Mouse (Mus musculus) granulocyte monocyte progenitor cell, adult 5-6 weeks (primary cell): Measurements from ENCODE around the gene Rmdn2. TPM values are rescaled to one million over a fixed set of nuclear protein-coding genes. Genes with fewer than 3 reads are reported as not detected.

Source experiments
- ATAC-seq: replicated peaks from 2 replicates; pipeline ENCODE4 v1.8.0; 2016; ENCODE audit warnings: mild to moderate bottlenecking, moderate TSS enrichment, inconsistent platforms; ENCODE audit not compliant: poor library complexity, severe bottlenecking
- total RNA-seq, 2 experiments: library from RNA; stranded (forward) in 1 of 2; stranded (reverse) in 1 of 2; fragments of 200-712, 200-1000 nt in 1 of 2; fragments of >200 nt in 1 of 2; fragmentation: Nextera tagmentation in 1 of 2; gene quantifications; 2 replicates each; pipeline ENCODE4 v1.2.3; 2014 to 2017

The Rmdn2 gene
- total RNA-seq, 2 experiments from 2014 or later = 0.95 to 4.2 TPM

DNA sequence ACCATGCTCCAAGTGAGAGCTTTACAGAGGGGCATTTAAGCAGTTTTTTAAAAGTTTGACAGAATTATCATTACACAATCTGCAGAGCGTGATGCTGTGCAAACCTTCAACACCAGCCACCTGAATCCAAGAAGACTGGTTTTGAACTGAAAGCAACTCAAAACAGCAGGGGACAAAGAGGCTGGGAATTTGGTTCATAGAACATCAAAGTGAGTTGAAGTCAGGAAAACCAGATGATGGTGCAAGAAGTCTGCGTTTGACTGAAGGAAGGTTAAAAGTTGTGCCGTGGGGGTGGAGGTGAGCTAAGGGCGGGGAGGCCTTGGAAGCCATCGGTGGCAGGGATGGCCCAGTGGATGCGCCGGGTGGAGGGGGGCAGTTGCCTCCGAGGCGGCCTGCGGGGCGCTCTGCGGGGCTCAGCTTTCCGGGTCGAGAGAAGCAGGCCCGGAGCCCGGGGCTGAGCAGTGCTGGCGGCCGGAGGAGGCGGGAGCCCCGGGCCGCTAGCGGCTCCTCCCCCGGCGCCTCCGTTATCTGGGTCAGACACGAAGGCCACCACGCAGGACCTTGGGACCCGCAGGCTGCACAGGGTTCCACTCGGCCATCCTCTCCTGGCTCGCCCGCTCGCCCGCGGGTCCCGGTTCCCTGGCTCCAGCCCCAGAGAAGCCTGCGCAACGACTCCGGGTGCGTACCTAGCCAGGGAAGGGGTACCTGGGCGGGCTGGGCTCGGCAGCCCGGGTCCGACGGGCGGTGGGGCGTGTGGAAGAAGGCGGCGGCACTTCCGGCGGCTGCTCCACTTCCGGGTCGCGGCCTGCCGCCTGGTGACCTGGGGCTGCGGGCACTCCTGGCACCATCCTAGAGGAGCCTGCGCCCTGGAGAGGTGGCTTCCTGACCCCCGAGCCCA is 3.3 kb downstream of the Rmdn2 start:
- ATAC-seq = peak; percentile 86

DNA sequence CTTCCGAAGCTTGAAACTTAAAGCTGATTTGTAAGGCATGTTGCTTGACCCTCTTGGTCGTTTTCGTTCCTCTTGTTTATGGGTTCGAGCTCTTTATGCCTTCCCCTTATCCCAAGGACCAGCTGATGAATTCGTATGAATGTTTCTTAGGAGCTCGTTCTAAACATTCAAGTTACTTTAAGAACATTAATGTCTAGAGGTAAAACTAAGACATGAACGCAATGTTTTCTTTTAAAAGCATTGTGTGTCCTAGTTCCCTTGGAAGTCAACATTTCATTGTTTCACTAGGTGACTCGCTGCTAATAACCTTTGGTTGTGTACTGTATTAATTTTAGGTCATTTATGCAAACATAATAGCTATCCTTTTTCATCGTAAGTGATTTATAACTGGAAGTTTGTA is 4.2 kb downstream of the Rmdn2 start:
- ATAC-seq = no peak

DNA sequence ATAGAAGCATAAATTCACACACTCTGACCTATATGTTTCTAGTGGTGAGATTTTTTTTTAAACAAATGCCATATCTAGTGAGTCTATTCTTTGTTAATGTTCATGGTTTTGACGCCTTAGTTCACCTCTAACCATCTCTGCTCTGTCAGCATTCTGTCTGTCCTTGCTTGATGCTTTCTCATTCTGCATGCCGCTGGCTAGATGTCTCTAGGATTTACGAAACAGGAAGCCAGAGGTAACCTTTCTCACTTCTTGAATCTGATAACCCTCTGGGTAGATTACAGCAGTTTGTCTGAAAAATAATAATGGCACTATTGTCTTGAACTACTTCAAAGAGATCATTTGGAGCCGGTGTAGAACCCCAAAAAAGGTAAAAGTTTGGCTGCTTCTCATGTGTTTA is 5.0 kb downstream of the Rmdn2 start:
- ATAC-seq = peak; percentile 45; the same call in 1 of the 2 replicates

DNA sequence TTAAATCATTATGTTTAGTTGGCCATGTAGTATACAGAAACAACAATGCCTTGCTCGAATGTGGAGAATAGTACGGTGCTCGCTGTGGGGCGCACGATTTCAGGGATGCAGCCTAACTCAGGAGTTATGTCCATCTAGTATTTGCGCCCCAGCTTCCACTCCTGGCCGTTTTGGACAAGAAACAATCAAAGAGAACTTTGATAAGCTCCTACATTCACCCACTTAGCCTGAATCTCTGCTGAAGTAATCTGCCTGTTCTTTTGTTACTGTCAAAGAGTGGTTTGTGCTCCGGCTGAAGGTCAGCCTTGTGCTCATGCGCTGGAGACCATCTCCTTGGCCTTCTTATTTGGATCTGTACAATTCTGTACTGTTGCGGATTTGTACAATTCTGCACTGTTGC is 6.8 kb downstream of the Rmdn2 start:
- no peak for ATAC-seq

DNA sequence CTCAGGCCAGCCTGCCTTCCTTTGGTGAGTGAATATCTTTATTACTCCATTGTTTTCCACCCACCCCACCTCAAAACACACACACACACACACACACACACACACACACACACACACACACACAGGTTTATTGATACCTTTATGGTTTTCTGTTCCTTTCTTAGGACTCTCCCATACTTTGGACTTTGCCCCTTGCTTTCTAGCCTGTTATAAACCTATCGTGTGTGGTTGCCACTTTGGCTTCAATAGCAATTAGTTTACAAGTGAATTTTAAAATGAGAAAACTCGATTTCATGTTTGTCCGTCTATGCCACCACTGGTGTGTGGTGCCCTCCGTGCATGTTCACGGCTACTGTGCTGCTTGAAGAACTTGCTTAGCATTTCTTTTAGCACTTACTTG is 7.3 kb downstream of the Rmdn2 start:
- no peak for ATAC-seq

DNA sequence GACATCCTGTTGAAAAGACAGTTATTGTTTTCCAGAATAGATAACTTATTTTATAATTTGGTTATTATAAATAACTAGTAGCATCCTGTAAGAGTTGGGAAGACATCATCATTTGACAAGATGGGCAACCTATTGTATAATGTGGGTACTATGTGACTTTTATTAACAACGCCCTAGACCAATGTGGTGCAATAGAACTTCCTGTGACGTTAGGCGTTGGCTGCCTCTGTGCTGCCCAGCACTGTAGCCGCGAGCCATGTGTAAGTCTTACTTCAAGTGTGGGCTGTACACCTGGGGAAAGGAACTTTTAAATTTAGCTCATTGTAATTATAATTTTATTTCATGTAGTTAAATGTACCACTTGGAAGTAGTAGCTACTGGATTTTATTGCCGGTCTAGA is 10.4 kb downstream of the Rmdn2 start:
- ATAC-seq = peak; percentile 90

DNA sequence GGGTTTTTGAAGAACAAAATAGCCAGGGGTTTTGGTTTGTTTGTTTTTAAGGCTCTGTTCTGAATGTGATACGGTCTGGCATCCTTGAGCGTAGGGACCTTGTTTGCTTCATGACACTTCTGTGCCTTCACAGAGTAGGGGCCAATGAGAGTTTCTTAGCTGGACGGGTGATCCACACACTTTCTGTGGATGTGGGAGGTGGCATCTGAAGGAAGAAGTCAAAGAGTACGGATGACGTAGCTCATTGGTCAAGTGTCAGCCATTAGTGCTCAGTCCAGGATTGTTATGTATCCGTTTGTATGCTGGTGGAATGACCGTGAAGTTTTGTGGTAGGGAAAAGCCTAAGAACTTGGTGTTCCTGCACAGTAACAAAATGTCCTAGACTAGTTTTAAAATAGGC is 10.9 kb downstream of the Rmdn2 start:
- ATAC-seq = no peak

DNA sequence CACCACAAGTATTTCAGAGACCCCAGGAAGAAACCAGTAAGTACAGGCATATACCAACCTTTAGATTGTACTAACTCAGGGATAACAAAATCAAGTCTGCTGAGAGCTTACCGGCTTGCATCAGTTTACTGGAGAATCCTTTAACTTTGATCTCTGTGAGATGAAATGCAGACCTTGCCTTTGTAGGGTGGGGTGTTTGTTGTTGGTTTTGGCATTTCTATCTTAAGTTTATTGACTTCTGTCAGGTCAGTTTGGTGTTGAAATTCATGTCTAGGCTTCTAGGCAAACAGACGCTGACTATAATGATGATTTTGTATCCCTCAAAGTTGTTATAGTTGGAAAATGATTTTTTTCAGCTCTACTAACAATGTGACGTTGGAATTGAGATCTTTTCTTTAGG is 12.2 kb downstream of the Rmdn2 start:
- ATAC-seq = no peak

DNA sequence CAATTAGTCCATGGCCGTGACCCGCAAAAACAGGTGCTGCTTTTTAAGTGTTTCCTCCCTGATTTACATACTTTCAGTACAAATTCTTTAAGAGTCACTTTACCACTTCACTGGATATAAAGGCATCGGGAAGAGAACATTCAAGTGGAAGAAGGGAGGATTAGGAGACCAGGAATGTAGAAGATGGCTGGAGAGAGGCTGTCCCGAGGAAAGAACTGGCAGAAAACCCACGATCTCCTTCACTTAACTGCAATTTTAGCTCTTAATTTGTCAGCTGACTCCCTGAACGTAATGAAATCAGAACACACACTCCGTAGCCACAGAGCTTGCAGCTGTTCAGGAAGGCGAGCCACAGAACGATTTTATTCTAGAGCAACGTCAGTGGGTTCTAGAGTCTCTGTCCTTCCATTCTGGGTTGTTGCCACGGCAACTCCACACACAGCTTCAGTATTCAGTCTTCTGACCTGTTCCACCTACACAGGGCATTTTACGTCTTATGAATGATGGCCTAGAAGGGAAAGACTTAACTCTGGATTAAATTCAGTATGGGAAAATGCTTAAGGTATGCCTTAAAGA is 14.7 kb downstream of the Rmdn2 start:
- ATAC-seq = no peak

DNA sequence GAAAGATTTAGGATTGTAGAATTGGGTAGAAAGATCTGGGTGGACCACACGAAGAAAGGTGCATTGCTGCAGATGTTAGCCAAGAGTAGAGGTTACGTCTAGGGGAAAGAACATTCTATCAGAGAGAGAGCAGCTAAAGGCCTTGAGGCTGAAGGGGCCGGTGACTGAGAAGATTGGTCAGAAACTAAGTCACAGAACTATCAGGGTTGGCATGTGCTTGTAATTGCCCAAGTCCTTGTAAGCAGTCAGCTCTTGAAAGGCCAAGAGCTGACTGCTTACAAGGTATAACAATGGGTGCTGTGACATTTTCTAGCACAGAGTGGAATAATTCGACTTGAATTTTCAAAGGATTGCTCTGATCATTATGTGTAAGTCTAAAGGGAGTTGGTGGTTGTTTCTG is 38.2 kb downstream of the Rmdn2 start:
- ATAC-seq = no peak

DNA sequence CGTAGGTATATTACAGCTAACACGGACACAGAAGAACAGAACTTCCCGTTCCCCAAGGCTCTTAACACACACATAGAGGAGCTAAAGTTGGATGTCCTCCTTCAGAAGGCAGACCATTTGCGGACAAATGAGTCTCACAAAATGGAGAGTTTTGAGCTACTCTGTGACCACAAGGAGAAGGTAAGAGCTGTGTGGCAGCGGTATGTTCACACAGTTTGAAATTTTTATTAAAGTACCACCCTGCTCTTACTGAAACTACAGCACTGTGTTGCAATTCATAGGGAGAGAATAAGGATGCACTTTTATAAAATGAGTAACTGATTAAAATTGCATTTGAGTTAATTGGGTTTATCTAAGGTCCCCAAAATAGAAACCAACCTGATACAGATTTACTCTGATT is 38.6 kb downstream of the Rmdn2 start:
- no peak for ATAC-seq

DNA sequence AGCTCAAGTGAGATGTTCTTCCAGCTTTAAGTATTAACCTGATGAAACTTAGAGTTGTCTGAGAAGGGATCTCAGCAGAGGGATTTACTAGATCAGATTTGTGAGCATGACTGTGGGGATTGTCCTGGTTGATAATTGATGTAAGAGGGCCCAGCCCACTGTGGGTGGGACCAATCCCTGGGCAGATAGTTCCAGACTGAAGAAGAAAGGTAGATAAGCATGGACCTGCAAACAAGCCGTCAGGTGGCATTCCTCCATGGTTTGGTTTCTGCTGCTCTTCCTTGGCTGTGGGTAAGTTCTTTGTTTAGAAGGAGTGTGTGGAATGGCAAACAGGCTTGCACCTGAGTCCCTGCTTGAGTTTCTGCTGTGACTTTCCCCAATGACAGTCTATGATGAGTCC is 41.5 kb downstream of the Rmdn2 start:
- no peak for ATAC-seq

DNA sequence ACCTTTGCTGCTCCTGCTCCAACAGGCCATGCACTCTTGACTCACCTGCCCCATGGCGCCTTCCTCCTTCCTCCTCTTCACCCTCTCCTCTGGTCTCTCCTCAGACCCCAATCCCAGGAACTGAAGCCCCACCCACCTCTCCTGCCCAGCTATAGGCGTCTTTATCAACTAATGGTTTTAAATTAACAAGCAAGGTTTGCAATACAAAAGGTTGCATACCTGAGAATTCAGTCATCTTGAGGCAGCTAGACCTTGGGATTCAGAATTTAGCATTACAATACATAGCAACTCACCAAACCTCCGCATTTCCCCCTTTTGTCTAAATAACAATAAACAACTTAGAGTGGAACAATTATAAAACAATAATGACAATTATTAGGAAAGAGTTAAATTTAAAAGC is 42.5 kb downstream of the Rmdn2 start:
- ATAC-seq = no peak

DNA sequence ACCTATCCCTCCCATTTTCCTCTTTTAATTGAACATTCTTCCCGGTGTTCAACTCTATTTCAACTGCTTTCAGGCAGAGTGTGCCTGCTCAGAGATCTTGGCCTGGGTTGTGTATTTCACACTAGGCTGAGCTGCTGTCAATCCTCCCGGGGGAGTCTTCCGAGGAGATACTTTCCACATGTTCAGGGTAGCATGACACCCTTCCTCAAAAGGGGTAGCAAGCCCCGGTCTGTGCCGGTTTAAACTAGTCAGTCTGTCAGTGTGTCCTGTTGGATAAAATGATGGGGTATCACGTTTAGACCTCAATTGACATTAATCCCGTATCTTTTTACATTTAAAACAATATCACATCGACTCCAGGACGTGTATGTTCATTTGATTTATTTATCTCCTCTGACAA is 46.1 kb downstream of the Rmdn2 start:
- no peak for ATAC-seq

DNA sequence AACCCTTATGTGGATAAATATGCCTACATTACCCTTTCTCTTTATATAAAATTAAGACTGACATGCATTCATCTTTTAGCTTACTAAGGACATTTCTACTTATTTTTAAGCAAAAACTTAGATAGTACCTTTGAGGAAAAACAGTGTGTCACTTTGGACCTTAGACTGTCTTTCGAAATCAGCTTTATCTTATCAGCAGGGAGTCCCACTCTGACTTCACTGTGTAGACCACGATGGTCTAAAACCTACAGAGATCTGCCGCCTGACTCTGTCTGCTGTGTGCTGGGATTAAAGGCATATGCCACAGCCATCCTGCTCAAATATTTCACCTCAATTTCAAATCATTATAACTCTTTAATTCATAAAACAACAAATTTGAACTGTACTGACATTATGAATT is 46.8 kb downstream of the Rmdn2 start:
- no peak for ATAC-seq

DNA sequence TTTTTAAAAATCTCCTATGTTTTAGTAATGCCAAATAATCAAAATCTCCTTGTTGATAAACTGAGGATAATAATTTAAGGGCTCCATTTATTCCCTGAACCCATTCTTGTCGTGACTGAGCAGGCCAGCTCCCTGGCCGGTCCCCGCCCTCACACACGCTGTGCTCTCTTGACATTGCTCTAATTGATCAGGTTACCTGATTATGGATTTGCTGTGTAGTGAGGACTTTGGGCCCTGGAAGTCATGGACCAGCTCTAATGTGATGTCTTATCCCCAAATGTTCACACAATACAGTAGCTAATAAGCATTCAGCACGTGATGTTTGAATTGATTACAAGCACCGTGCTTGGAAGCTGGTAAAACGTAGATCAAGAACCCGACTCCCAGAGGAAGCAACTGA is 47.2 kb downstream of the Rmdn2 start:
- no peak for ATAC-seq

DNA sequence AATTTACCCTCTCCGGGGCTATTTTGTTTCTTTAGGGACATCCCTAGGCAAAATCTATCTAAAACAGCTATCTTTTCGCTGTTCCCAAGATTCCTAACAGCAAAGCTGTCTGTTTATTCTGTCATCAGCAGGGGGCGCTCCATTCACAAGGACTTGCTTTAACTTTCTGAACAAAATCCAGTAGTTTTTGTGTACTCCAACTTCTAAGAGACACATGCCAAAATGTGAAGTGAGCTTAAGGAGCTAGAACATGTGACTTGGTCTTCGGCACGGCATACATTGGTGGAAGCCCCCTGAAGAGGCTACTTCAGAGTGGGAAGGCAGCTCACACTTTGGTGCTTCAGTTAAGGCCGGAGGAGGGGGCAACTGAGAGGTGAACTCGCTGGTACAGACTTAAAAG is 49.7 kb downstream of the Rmdn2 start:
- peak; percentile 42; the same call in 1 of the 2 replicates for ATAC-seq

DNA sequence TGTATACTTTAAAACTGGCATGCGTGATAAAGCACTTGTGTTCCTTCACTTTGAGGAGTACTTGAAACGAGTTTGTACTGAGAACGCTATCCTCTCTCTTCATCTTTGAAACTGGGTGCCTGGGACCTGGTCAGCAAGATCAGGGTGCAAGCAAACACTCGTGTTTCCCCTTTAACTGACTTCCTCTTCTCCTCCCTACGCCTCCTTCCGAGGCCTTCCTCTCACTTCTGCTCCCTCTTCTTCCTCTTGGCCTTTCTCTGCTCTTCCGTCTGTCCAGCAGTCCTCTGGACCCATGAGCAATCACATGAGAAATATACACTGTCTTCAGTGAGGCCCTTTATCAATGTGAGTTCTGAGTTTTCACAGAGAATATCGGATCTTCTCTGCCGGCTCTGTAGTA is 50.2 kb downstream of the Rmdn2 start:
- ATAC-seq = peak; percentile 83

DNA sequence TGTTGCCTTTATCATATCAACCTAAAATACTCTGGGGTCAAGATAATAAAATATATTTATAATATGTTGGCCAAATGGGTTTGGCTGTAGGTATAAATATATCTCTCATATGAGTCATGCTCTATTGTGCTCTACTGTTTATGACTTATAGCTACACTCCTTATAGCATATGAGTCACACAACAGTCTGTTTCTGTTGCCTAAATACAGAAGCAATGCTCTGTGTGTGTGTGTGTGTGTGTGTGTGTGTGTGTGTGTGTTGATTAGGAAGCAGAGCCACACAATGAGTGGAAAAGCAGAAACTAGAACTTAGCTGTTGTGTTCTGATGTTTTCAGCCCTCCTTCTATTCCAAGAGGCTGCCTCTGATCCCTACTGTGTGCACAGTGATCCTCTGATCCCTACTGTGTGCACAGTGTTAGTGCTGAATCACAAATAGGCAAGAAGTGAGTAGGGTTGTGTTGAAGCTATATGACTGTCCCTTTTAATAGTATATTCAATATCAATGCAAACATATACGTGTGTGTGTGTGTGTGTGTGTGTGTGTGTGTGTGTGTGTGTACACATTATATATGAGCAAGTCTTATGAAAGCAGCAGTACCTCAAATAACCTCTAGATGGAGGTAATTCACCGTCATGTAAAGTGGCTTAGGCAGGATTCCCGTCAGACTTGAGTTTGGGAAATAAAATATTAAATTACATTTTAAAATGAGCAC is 51.9 kb downstream of the Rmdn2 start:
- peak; percentile 57; the same call in 1 of the 2 replicates for ATAC-seq

DNA sequence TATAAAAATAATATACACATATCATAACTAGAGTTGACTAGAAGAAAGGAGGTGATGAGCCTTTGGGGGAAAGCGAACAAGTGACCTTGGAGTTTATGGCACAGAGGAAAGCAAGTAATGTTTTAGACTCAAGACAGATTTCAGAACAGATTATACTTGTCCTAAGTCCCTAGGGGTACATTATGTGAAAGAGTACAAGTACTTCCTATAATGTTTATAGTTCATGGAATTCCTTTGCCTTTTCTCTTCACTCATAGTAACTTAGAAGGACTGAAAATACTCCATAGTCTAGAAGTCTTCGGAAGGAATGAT is 52.4 kb downstream of the Rmdn2 start:
- no peak for ATAC-seq

DNA sequence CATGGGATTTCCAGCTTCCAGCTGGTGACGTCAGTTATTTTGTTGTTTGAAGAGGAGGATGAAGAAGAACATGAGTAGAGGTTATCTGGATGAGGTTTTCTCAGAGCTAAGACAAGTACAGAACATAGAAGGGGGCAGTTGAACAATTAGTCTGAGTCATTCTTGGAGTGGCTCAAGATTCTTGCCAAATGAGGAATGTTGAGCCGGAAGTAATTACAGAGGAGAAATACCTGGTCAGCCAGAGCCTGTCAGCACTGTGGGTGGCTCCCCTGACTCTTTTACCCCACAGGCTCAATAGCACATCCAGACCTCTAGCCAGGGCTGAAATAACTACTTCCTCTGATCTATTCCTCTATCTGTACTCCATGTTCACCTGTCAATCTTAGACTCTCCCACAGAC is 59.2 kb downstream of the Rmdn2 start:
- ATAC-seq = no peak

DNA sequence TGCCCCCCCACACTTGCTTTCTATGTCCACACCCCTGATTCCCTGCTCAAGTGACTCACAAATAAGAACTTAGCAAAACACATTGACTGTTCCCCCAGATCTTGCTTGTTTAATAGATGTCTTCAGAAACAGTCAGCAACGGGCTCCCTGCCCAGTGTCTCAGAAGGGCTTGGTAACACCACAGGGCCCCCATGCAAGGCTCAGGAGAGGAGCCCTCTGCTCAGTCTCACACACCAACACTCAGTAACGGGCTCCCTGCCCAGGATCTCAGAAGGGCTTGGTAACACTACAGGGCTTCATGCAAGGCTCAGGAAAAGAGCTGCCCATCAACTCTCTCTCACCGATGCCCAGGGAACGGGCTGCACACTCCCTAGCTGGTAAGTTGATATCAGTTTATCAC is 83.4 kb downstream of the Rmdn2 start:
- no peak for ATAC-seq
